Mouse (Mus musculus) adrenal gland, postnatal 36 days (tissue): ENCODE results near the gene Tbx3. TPM values are rescaled to one million over a fixed set of nuclear protein-coding genes. Genes with fewer than 3 reads are reported as not detected.

Source experiments
- DNase-seq, 2 experiments: peaks; one replicate each; pipeline ENCODE4 v3.0.0; 2021; ENCODE audit warnings: mixed read lengths in 1 of 2
- total RNA-seq, 2 experiments: library from RNA; stranded (reverse); gene quantifications; 2 replicates each; pipeline ENCODE4 v1.2.3; 2021

Tbx3 gene
- total RNA-seq, 2 experiments from 2014 or later = 268 to 342 TPM

GRCm38 (mm10) chr5:119679614-119680328 lies 9.3 kb downstream of the Tbx3 start:
- DNase-seq = no peak

DNA sequence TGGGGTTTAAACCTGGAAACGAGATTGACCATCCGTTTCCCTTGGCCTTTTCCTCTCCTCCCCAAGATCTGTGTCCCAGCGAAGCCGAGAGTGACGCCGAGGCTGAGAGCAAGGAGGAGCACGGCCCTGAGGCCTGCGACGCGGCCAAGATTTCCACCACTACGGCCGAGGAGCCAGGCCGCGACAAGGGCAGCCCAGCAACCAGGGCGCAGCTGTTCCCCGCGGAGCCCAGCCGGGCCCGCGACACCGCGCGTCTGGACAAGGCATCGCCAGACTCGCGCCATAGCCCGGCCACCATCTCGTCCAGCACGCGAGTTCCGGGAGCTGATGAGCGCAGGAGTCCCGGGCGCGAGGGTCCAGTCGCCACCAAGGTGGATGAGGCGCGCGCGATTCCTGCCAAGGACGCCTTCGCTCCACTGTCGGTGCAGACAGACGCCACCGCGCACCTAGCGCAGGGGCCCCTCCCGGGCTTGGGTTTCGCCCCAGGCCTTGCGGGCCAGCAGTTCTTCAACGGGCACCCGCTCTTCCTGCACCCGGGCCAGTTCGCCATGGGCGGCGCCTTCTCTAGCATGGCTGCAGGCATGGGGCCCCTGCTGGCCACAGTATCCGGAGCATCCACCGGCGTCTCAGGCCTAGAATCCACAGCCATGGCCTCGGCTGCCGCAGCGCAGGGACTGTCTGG lies 10.0 kb downstream of the Tbx3 start:
- peak in 1 of 2 experiments; percentile 57 for DNase-seq

GRCm38 (mm10) chr5:119681011-119681832 lies 10.8 kb downstream of the Tbx3 start:
- no peak for DNase-seq

- no peak for DNase-seq
Observed at GRCm38 (mm10) chr5:119681833-119682210, 11.4 kb downstream of the Tbx3 start.

DNA sequence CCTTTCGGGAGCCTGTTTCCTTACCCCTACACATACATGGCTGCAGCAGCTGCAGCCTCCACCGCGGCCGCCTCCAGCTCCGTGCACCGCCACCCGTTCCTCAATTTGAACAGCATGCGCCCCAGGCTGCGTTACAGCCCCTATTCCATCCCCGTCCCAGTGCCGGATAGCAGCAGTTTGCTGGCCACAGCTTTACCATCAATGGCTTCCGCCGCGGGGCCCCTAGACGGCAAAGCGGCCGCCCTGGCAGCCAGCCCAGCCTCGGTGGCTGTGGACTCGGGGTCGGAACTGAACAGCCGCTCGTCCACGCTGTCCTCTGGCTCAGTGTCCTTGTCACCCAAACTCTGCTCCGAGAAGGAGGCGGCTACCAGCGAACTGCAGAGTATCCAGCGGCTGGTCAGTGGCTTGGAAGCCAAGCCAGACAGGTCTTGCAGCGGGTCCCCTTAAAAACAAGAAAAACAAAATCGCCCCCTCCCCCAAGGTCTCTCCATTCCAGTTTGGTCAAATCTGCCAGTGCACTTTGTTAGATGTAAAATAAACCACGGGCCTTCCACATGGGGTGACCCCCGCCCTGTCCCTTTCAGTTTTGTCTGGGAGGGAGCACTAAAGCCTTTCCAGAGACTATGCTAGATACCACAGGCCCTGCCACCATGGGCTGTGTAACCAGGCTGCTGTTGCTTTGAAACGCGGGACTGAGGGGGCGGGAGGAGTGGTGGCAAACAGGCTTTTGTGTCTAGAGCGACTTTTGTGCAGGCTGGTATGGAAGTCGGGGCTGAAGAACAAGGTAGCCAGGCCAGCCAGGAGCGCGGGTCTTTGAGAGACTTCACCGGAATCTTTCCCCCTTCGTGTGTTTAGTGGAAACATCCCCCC lies 12.4 kb downstream of the Tbx3 start:
- DNase-seq = peak; percentile 73 to 78

GRCm38 (mm10) chr5:119683861-119684260 lies 13.4 kb downstream of the Tbx3 start:
- no peak for DNase-seq

DNA sequence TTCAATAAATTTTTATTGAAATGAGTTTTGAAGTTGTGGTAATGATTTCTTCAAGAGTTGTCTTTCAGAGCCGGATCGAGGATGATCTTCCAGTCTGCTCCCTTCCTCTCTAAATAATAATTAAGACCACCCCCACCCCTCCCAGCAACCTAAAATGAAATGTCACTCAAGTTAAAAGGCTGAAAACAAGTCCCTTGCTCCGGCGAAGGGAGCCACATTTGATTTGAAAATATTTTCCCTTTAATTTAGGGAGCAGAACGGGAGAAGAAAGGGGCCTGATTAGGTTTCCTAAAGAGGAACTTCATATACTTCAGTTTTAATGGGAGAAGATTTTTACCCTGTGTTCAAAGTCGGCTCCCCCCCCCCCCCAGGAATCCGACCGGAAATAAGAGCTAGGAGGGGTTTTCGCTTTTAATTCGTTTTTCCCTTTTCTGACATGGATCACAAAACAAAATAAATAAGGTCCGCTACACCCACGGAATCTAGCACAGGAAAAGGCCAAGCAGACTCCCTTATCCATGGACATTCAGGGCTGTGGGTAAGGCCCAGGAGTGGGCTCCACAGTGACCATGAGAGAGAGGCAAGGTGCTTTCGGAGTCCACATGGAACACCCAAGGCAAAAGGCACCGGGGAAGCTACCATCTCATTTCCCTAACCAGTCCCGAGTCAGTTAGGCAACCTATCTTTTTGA lies 14.4 kb downstream of the Tbx3 start:
- DNase-seq = no peak

GRCm38 (mm10) chr5:119685446-119686198 lies 15.2 kb downstream of the Tbx3 start:
- DNase-seq = peak; percentile 78 to 85

GRCm38 (mm10) chr5:119686199-119686964 lies 15.9 kb downstream of the Tbx3 start:
- DNase-seq = peak; percentile 67 to 68

GRCm38 (mm10) chr5:119687005-119687855 lies 16.8 kb downstream of the Tbx3 start:
- DNase-seq = no peak

DNA sequence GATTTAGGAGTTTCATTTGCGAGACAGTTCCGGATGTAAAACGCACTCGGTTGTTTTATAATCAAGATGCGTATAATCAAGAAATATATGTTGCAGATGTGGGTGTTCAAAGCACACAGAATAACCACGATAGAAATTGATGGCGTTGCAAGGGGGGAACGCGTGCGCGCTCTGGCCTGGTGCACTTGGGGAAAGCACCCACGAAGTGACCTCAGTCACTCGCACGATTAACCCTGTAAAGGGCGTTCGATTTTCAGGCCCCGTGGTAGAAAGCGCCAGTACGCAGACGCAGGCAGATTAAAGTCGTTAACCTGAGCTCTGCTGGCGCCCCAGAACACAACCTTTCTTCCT lies 17.4 kb downstream of the Tbx3 start:
- DNase-seq = no peak

GRCm38 (mm10) chr5:119688306-119688705 lies 17.8 kb downstream of the Tbx3 start:
- DNase-seq = no peak

GRCm38 (mm10) chr5:119688914-119689420 lies 18.5 kb downstream of the Tbx3 start:
- DNase-seq = no peak

DNA sequence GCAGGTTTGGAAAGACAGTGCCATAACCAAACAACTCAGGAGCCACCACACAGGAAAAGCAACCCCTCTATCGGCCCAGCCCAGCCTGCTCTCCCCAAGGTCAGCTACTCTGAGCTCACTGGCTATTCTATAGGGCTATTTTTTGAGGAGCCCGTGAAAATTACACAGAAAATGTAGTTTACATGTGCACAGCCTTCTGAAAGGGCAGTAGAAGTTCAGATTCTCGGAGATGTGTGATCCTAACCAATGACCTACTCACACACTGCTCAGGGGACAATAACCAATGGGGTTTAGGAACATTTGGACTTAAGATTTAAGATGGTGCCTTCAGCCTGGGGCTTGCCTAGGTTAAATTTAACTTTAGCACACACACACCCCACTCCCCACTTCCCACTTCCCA lies 19.0 kb downstream of the Tbx3 start:
- no peak for DNase-seq

DNA sequence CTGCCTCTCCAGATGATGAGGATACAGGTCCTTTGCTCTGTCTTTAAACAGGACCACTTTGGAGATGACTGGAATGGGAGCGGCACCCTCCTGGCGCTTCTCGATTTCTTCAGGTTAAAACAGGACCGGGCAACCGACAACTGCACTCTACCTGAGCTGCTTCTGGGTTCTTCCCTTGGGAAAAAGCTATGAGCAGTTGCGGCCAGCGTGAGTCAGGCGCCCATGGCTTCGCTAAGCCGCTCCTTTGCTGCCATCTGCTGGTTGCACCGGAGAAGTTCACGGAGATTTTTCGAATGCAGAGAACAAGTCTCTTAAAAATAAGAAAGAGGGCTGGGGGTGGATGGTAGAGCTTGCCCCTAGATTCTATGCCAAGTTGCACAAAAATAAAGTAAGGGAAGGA lies 20.6 kb downstream of the Tbx3 start:
- DNase-seq = peak; percentile 86 to 87

DNA sequence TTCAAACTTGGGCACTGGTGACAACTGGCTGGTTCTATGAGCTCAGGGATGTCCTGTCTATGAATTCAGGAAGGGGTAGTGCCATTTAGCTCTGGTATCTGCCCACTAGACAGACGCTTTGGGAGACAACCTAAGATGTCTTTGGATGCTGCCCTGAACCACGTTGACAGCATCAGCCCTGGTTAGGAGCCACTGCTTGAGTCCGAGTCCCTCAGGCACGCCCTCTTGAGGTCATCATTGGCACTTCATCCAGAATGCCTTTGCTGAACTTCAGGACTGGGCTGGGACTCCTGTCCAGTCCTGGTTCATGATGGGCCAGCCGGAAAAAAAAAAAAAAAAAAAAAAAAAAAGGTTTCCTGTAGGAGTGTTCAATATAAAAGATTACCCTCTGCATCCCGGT lies 22.0 kb downstream of the Tbx3 start:
- no peak for DNase-seq

- DNase-seq = no peak
Observed at GRCm38 (mm10) chr5:119694914-119695313, 24.4 kb downstream of the Tbx3 start.

GRCm38 (mm10) chr5:119703031-119703430 lies 32.6 kb downstream of the Tbx3 start:
- DNase-seq = no peak

DNA sequence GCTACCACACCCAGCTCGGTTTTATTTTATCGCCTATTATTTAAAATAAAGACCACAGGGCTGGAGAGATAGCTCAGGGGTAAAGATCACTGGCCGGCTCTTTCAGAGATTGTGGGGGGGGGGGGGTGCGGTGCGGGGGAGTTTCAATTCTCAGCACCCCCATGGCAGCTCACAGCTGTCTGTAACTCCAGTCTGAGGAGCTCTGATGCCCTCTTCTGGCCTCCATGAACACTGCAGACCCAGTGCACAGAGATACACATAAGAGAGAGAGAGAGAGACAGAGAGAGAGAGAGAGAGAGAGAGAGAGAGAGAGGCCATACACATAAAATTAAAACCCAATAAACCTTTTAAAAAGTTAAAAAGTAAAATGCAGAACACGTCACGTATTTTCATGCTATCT lies 34.4 kb downstream of the Tbx3 start:
- no peak for DNase-seq
